Mouse (Mus musculus) forebrain, postnatal 0 days (tissue): ENCODE measurements around the gene Grb2. TPM values are rescaled to one million over a fixed set of nuclear protein-coding genes. Genes with fewer than 3 reads are reported as not detected.

ENCODE experiments used
- ATAC-seq: fragments of 200-750 bp; cut with Nextera tagmentation; 2 replicates; pipeline ENCODE4 v1.8.0; 2017; ENCODE audit warnings: mild to moderate bottlenecking, moderate library complexity
- DNase-seq: peaks from one replicate; pipeline ENCODE4 v3.0.0-alpha.2; 2015
- H3K27ac ChIP-seq: fragments of 300-500 bp; sonication (generic); 2 replicates; pipeline ENCODE4 v1.5.1; 2014; ENCODE audit warnings: low read depth, mild to moderate bottlenecking, antibody characterized with exemption, low read length, moderate library complexity, mixed read lengths
- H3K27me3 ChIP-seq: fragments of 300-500 bp; sonication (generic); 2 replicates; pipeline ENCODE4 v1.6.1; 2014; ENCODE audit warnings: mild to moderate bottlenecking, low read length, mixed read lengths; ENCODE audit not compliant: insufficient read depth
- H3K36me3 ChIP-seq: fragments of 300-500 bp; sonication (generic); 2 replicates; pipeline ENCODE4 v1.6.1; 2014; ENCODE audit warnings: mild to moderate bottlenecking, moderate library complexity; ENCODE audit not compliant: insufficient read depth
- H3K4me1 ChIP-seq: fragments of 300-500 bp; sonication (generic); 2 replicates; pipeline ENCODE4 v1.6.1; 2014; ENCODE audit warnings: antibody characterized with exemption; ENCODE audit not compliant: insufficient read depth
- H3K4me2 ChIP-seq: fragments of 300-500 bp; sonication (generic); 2 replicates; pipeline ENCODE4 v1.6.1; 2014; ENCODE audit warnings: low read depth, mild to moderate bottlenecking, moderate library complexity
- H3K4me3 ChIP-seq: fragments of 300-500 bp; sonication (generic); 2 replicates; pipeline ENCODE4 v1.5.1; 2014; ENCODE audit warnings: low read depth, low read length, mixed read lengths
- H3K9ac ChIP-seq: fragments of 300-500 bp; sonication (generic); 2 replicates; pipeline ENCODE4 v1.6.1; 2014; ENCODE audit warnings: mild to moderate bottlenecking
- H3K9me3 ChIP-seq: fragments of 300-500 bp; sonication (generic); 2 replicates; pipeline ENCODE4 v1.6.1; 2016; ENCODE audit warnings: low read length
- CTCF ChIP-seq: sonication (generic); IDR thresholded peaks from 2 replicates; pipeline ENCODE4 v1.5.1; 2016; ENCODE audit warnings: antibody characterized with exemption, control low read depth, low read depth
- WGBS: fragments of 180-500 bp; shearing (Covaris S2); extraction: QIAGEN DNeasy Blood & Tissue Kit; methylation state at CpG from one replicate; pipeline ENCODE4 v1.1.7; 2014; 5-methylcytosine and 5-hydroxymethylcytosine counted together
- polyA plus RNA-seq: library from polyadenylated mRNA; unstranded; fragments of >200 nt; fragmentation: Nextera tagmentation; extraction: Ambion mirVana; gene quantifications from 2 replicates; pipeline ENCODE4 v1.2.1, GENCODE M21; 2015
- total RNA-seq: library from RNA; depleted of rRNA; stranded (reverse); fragments of >200 nt; gene quantifications from 2 replicates; pipeline ENCODE4 v1.2.3, GENCODE M21; 2014

Grb2 gene
- total and polyA plus RNA-seq, 2 experiments from 2014 or later, result 91.9 to 162 TPM

- no peaks in the 10 kb centered on the region for H3K9me3 ChIP-seq
- WGBS, result 84% methylated on average over 8 of the region's 8 CpGs
- no peaks in the 10 kb centered on the region for H3K4me1 ChIP-seq
- ATAC-seq (no peak), DNase-seq (no peak)
- no peaks in the 10 kb centered on the region for H3K27me3 ChIP-seq
- H3K27ac ChIP-seq, result no peak overlapping the region
- no peaks in the 10 kb centered on the region for H3K36me3 ChIP-seq
- TF ChIP-seq CTCF, result no peak
- no peak overlapping the region for H3K4me3 ChIP-seq
- no peak overlapping the region for H3K9ac ChIP-seq
- H3K4me2 ChIP-seq, result no peak overlapping the region
Observed at GRCm38 (mm10) chr11:115635041-115635440, 73.4 kb downstream of the Grb2 start.

DNA sequence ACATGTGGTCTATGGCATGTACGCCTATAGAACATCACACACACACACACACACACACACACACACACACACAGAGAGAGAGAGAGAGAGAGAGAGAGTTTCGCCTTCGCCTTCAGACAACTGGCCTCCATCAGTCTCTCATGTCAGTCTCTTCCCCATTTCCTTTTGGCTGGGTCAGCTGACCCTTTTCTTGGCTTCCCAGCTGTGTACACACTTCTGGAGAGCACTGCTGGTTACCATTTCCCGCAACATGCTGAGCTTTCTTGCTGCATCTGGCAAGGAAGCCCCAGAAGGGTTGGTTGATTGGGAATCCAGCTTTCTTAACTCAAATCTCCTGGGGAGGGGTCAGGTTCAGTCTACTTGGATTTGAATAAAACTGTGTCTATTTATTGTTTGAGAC lies 74.3 kb downstream of the Grb2 start:
- ATAC-seq, result no peak
- Histone ChIP-seq H3K9me3 (no peaks in the 10 kb centered on the region), H3K27me3 (no peaks in the 10 kb centered on the region), H3K4me2 (no peak overlapping the region), H3K4me3 (no peak overlapping the region), H3K36me3 (no peaks in the 10 kb centered on the region), H3K4me1 (no peaks in the 10 kb centered on the region), H3K9ac (no peak overlapping the region), H3K27ac (no peak overlapping the region)
- 89% methylated on average over 4 of the region's 4 CpGs for WGBS
- DNase-seq, result no peak
- TF ChIP-seq CTCF, result no peak

DNA sequence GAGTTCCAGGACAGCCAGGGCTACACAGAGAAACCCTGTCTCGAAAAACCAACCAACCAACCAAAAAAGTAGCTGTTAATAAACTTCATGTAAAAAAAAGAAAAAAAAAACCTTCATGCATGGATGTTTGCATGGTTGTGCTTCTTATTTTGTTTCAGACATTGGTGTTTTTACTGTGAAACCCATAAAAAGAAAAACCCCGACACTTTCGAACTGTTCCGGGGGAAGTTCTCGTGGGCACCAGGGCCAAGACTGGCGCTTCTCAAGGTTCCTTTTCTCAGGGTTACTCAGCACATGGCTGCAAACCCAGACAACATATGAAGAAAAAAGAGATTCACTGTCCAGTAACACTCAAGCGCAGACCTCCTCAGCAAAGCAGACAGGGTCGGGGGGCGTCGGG lies 75.5 kb downstream of the Grb2 start:
- no peak for ATAC-seq
- 89% methylated on average over 10 of the region's 10 CpGs for WGBS

GRCm38 (mm10) chr11:115632247-115632646 lies 76.2 kb downstream of the Grb2 start:
- no peak for TF ChIP-seq CTCF
- DNase-seq (no peak), ATAC-seq (no peak)
- Histone ChIP-seq H3K36me3 (no peaks in the 10 kb centered on the region), H3K27me3 (no peaks in the 10 kb centered on the region), H3K4me1 (no peaks in the 10 kb centered on the region), H3K27ac (no peak overlapping the region), H3K4me3 (no peak overlapping the region), H3K9me3 (no peaks in the 10 kb centered on the region), H3K4me2 (no peak overlapping the region), H3K9ac (no peak overlapping the region)
- WGBS, result 78% methylated on average over 7 of the region's 7 CpGs

More for the DNA sequence above, 75.5 kb downstream of the Grb2 start:
- no peak for TF ChIP-seq CTCF
- H3K9ac ChIP-seq, result no peak overlapping the region
- no peak overlapping the region for H3K4me2 ChIP-seq
- H3K4me3 ChIP-seq, result no peak overlapping the region
- no peaks in the 10 kb centered on the region for H3K4me1 ChIP-seq
- no peak overlapping the region for H3K27ac ChIP-seq
- H3K36me3 ChIP-seq, result no peaks in the 10 kb centered on the region
- no peaks in the 10 kb centered on the region for H3K27me3 ChIP-seq
- DNase-seq, result no peak
- H3K9me3 ChIP-seq, result no peaks in the 10 kb centered on the region

DNA sequence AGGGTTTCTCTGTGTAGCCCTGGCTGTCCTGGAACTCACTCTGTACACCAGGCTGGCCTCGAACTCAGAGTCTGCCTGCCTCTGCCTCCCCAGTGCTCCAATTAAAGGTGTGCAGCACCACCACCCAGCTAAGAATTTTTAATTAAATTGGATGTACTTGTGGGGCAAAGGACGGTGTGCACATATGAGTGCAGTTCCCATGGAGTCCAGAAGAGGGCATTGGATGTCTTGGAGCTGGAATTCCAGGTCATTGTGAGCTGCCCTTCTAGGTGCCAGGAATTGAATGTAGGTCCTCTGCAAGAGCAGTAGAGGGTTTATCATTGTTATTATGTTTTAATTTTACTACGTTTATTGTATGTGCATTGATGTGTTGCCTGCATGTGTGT lies 76.9 kb downstream of the Grb2 start:
- Histone ChIP-seq H3K36me3 (no peaks in the 10 kb centered on the region), H3K9ac (no peak overlapping the region), H3K9me3 (no peaks in the 10 kb centered on the region), H3K27ac (no peak overlapping the region), H3K27me3 (no peaks in the 10 kb centered on the region), H3K4me2 (no peak overlapping the region), H3K4me1 (peaks cover 5% of the 10 kb centered on the region; the same call in 1 of the 2 replicates), H3K4me3 (no peak overlapping the region)
- DNase-seq (no peak), ATAC-seq (no peak)
- 21% methylated on average over 3 of the region's 3 CpGs for WGBS
- TF ChIP-seq CTCF, result peak; percentile 65

- DNase-seq (no peak), ATAC-seq (no peak)
- no peak overlapping the region for H3K4me3 ChIP-seq
- no peak overlapping the region for H3K4me2 ChIP-seq
- TF ChIP-seq CTCF, result no peak
- no peaks in the 10 kb centered on the region for H3K9me3 ChIP-seq
- peaks cover 5% of the 10 kb centered on the region; the same call in 1 of the 2 replicates for H3K4me1 ChIP-seq
- H3K36me3 ChIP-seq, result no peaks in the 10 kb centered on the region
- H3K27ac ChIP-seq, result no peak overlapping the region
- H3K27me3 ChIP-seq, result no peaks in the 10 kb centered on the region
- no peak overlapping the region for H3K9ac ChIP-seq
- WGBS, result 47% methylated on average over 16 of the region's 16 CpGs
Observed at GRCm38 (mm10) chr11:115630532-115631504, 77.6 kb downstream of the Grb2 start.
